Mouse (Mus musculus): ENCODE data around the gene Erp27.

DNA sequence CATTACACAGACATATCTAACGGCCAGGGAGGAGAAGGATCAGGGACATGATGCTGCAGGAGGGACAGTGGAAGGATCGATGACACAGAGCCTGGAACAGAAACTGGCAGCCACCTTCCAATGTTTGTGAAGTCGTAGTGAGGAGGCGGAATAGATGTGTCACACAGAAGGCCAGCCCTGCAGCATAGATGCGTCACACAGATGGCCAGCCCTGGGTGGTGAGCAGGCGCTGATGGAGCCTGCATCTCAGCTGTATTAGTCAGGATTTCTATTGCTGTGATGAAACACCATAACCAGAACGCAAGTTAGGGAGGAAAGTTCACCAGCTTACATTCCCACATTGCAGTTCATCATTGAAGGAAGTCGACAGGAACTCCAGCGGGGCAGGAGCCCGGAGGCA, 43.9 kb upstream of the Erp27 start:
- TF ChIP-seq TCF12 (IDR thresholded peaks at IDR 0.05; ENCODE audit: low read depth, low read length) (no peak), CTCF (IDR thresholded peaks at IDR 0.05 in 2 of 3, conservative IDR thresholded peaks at IDR 0.05 in 1 of 3; ENCODE audit: control insufficient read depth in 1 of 3, insufficient read depth in 1 of 3, low read depth in 2 of 3, low read length in 3 of 3, poor library complexity in 1 of 3, severe bottlenecking in 1 of 3) (no peak), TBP (IDR thresholded peaks at IDR 0.05; ENCODE audit: low read depth, low read length) (no peak), MEF2A (IDR thresholded peaks at IDR 0.05; ENCODE audit: extremely low read depth, insufficient replicate concordance, low read depth, low read length, poor library complexity, severe bottlenecking) (no peak), POLR2A (IDR thresholded peaks at IDR 0.05; ENCODE audit: control insufficient read depth in 1 of 2, insufficient read depth in 1 of 2, low read depth in 1 of 2, low read length in 2 of 2, poor library complexity in 1 of 2) (no peak), KAT2A (conservative IDR thresholded peaks at IDR 0.05; ENCODE audit: low read depth, low read length) (no peak), MYB (IDR thresholded peaks at IDR 0.05; ENCODE audit: low read depth, low read length) (no peak), POLR2AphosphoS2 (IDR thresholded peaks at IDR 0.05; ENCODE audit: low read length) (no peak)
